Comparison of ENCODE assay signal across 13 mouse cellular contexts in genomic region chr1:21521995-21522394, GRCm38 (mm10).
DNase-seq lines count a peak whose midpoint lies in the region; ATAC-seq and TF ChIP-seq lines count a peak whose summit lies in the region.
"Had no signal": no experiment of that assay in that cellular context is flagged by ENCODE, and none has a peak within 500 bp of the region (broad histone marks: within the 10 kb centered on the region; RNA-seq: fewer than 3 reads in every experiment).

No protein-coding gene starts in this region.

- no peak overlapping the region for H3K4me2 ChIP-seq in intestine, postnatal 0 days (replicated peaks; ENCODE audit: low read depth)
- H3K4me2 ChIP-seq in intestine, embryonic 15.5 days (replicated peaks) = no peak overlapping the region

- DNase-seq in thymus, postnatal 0 days (ENCODE audit: low spot score) = peak; percentile 49
- no peak for DNase-seq in adrenal gland, postnatal 10 days
- no peak for DNase-seq in heart, adult 11 months
- DNase-seq in kidney, postnatal 25 days = no peak
- DNase-seq: cerebellum, postnatal 14 days; heart, postnatal 10 days; kidney, adult 8-10 months; lung, postnatal 36 days had no signal

- H3K9ac ChIP-seq in intestine, postnatal 0 days (ENCODE audit: low read depth, low read length) = no peak overlapping the region
- no peak overlapping the region for H3K9ac ChIP-seq in intestine, embryonic 15.5 days

- H3K36me3 ChIP-seq in intestine, postnatal 0 days (ENCODE audit: control insufficient read depth, insufficient read depth) = no peaks in the 10 kb centered on the region
- no peaks in the 10 kb centered on the region for H3K36me3 ChIP-seq in intestine, embryonic 15.5 days

- H3K9me3 ChIP-seq in intestine, postnatal 0 days (ENCODE audit: control insufficient read depth) = no peaks in the 10 kb centered on the region
- no peaks in the 10 kb centered on the region for H3K9me3 ChIP-seq in intestine, embryonic 15.5 days

- H3K27me3 ChIP-seq in intestine, postnatal 0 days (replicated peaks; ENCODE audit: control insufficient read depth, insufficient read depth, low read length) = no peaks in the 10 kb centered on the region
- H3K27me3 ChIP-seq in intestine, embryonic 15.5 days (replicated peaks) = no peaks in the 10 kb centered on the region
- H3K27me3 ChIP-seq: Patski had no signal

- 0 out of 2 replicates have a peak, but pooled peaks have one; percentile 11 for TF ChIP-seq CTCF in intestine, postnatal 0 days (IDR thresholded peaks at IDR 0.05; ENCODE audit: low read depth)

- ATAC-seq in intestine, postnatal 0 days = no peak
- ATAC-seq in intestine, embryonic 15.5 days = no peak
- ATAC-seq in CD4-positive, CD25-positive, alpha-beta regulatory T cell, adult 4 months = peak; percentile 56
- peak; percentile 62 for ATAC-seq in activated CD4-positive, CD25-positive, alpha-beta regulatory T cell, adult 4 months
- ATAC-seq: Patski had no signal

- no peak overlapping the region for H3K27ac ChIP-seq in intestine, postnatal 0 days (ENCODE audit: low read depth, low read length)
- no peak overlapping the region for H3K27ac ChIP-seq in intestine, embryonic 15.5 days

- no peaks in the 10 kb centered on the region for H3K4me1 ChIP-seq in intestine, postnatal 0 days (replicated peaks; ENCODE audit: control insufficient read depth, insufficient read depth, low read length)
- H3K4me1 ChIP-seq in intestine, embryonic 15.5 days (replicated peaks) = no peaks in the 10 kb centered on the region

- H3K4me3 ChIP-seq in intestine, postnatal 0 days (ENCODE audit: low read depth, low read length) = no peak overlapping the region
- no peak overlapping the region for H3K4me3 ChIP-seq in intestine, embryonic 15.5 days (replicated peaks)

- WGBS in intestine, postnatal 0 days = 74% methylated on average over 10 of the region's 10 CpGs
- WGBS in intestine, embryonic 15.5 days = 86% methylated on average over 10 of the region's 10 CpGs

Comparison
In these comparisons a context has a peak if more than half of its experiments do, and no peak if none do; other contexts are left out.
1. ATAC-seq: peak in CD4-positive, CD25-positive, alpha-beta regulatory T cell, adult 4 months (single experiment) and activated CD4-positive, CD25-positive, alpha-beta regulatory T cell, adult 4 months (single experiment); none in intestine, postnatal 0 days (single experiment) and intestine, embryonic 15.5 days (single experiment).